Mouse (Mus musculus) heart, embryonic 12.5 days (tissue): ENCODE data around the gene Map2. TPM values are rescaled to one million over a fixed set of nuclear protein-coding genes. Genes with fewer than 3 reads are reported as not detected.

ENCODE experiments used
- ATAC-seq: fragments of 200-750 bp; cut with Nextera tagmentation; 2 replicates; pipeline ENCODE4 v1.8.0; 2017; ENCODE audit warnings: moderate TSS enrichment, moderate library complexity; ENCODE audit not compliant: insufficient number of reproducible peaks, low FRiP score
- H3K27ac ChIP-seq: fragments of 300-500 bp; sonication (generic); 2 replicates; pipeline ENCODE4 v1.5.1; 2016; ENCODE audit warnings: mild to moderate bottlenecking, moderate library complexity; ENCODE audit not compliant: poor library complexity, severe bottlenecking
- H3K27me3 ChIP-seq: fragments of 300-500 bp; sonication (generic); replicated peaks from 2 replicates; pipeline ENCODE4 v1.6.1; 2016; ENCODE audit warnings: mild to moderate bottlenecking, moderate library complexity
- H3K36me3 ChIP-seq: fragments of 300-500 bp; sonication (generic); 2 replicates; pipeline ENCODE4 v1.6.1; 2016; ENCODE audit warnings: mild to moderate bottlenecking, moderate library complexity
- H3K4me1 ChIP-seq: fragments of 300-500 bp; sonication (generic); replicated peaks from 2 replicates; pipeline ENCODE4 v1.6.1; 2016; ENCODE audit warnings: mild to moderate bottlenecking
- H3K4me2 ChIP-seq: fragments of 300-500 bp; sonication (generic); 2 replicates; pipeline ENCODE4 v1.6.1; 2016; ENCODE audit warnings: mild to moderate bottlenecking, moderate library complexity
- H3K4me3 ChIP-seq: fragments of 300-500 bp; sonication (generic); 2 replicates; pipeline ENCODE4 v1.5.1; 2016; ENCODE audit warnings: mild to moderate bottlenecking
- H3K9ac ChIP-seq: fragments of 300-500 bp; sonication (generic); 2 replicates; pipeline ENCODE4 v1.6.1; 2016; ENCODE audit warnings: mild to moderate bottlenecking, moderate library complexity
- H3K9me3 ChIP-seq: fragments of 300-500 bp; sonication (generic); replicated peaks from 2 replicates; pipeline ENCODE4 v1.6.1; 2016; ENCODE audit warnings: mild to moderate bottlenecking, moderate library complexity
- WGBS: fragments of 180-500 bp; shearing (Covaris S2); methylation state at CpG from one replicate; pipeline ENCODE4 v1.1.7; 2016; 5-methylcytosine and 5-hydroxymethylcytosine counted together
- polyA plus RNA-seq: library from polyadenylated mRNA; unstranded; fragments of >200 nt; fragmentation: Nextera tagmentation; extraction: Ambion mirVana; gene quantifications from 2 replicates; pipeline ENCODE4 v1.2.1, GENCODE M21; 2016

The Map2 gene
- polyA plus RNA-seq, 1 experiment from 2014 or later, result 3.9 TPM

DNA sequence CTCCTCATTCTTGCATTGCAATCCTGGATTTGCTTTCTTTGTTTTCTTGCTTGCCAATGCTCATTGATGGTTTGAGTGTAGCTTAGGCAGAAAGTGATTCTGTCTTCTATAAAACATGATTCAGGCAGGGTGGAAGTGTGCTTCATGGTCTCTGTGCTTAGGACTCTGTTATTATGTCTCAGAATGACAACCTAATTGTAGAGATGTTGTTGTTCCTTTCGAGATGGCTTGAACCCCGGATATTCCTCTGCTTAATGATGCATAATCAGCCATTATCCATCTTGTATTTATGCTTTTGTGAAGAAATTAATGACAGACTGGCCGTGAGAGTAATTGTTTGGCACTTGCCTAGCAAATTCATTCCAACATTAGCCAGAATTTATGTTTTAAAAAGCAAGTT, 31.8 kb downstream of the Map2 start:
- no peak overlapping the region for H3K4me2 ChIP-seq
- ATAC-seq, result no peak
- H3K27ac ChIP-seq, result no peak overlapping the region
- H3K9ac ChIP-seq, result no peak overlapping the region
- no peaks in the 10 kb centered on the region for H3K4me1 ChIP-seq
- H3K9me3 ChIP-seq, result no peaks in the 10 kb centered on the region
- H3K27me3 ChIP-seq, result no peaks in the 10 kb centered on the region
- no peaks in the 10 kb centered on the region for H3K36me3 ChIP-seq
- H3K4me3 ChIP-seq, result no peak overlapping the region
- WGBS, result 67% methylated on average over 3 of the region's 3 CpGs

- no peak overlapping the region for H3K4me3 ChIP-seq
- no peak for ATAC-seq
- no peaks in the 10 kb centered on the region for H3K36me3 ChIP-seq
- no peaks in the 10 kb centered on the region for H3K9me3 ChIP-seq
- H3K9ac ChIP-seq, result no peak overlapping the region
- H3K27ac ChIP-seq, result no peak overlapping the region
- H3K4me1 ChIP-seq, result no peaks in the 10 kb centered on the region
- H3K4me2 ChIP-seq, result no peak overlapping the region
- H3K27me3 ChIP-seq, result no peaks in the 10 kb centered on the region
- WGBS, result 72% methylated on average over 7 of the region's 7 CpGs
Observed at GRCm38 (mm10) chr1:66211074-66211791, 36.2 kb downstream of the Map2 start.

DNA sequence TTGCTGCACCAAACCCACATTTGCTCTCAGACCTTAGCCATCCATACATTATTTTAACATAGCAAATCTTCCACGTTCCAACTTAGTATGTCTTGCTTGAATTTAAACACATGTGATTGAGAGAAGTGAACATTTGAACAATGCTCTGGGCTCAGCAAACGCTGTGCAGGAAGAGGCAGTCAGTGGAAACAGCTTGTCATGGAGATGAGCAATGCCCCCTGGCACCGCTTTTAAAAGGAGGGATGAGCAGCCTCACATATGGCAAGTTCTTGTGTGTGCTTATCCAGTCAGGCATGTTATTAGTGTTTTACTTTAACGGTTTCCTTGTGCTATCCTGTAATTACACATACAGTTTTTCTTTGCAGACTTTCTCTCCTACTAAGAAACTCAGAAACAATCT, 46.4 kb downstream of the Map2 start:
- H3K27me3 ChIP-seq, result no peaks in the 10 kb centered on the region
- no peak overlapping the region for H3K4me2 ChIP-seq
- H3K4me1 ChIP-seq, result no peaks in the 10 kb centered on the region
- no peak for ATAC-seq
- H3K9ac ChIP-seq, result no peak overlapping the region
- no peaks in the 10 kb centered on the region for H3K36me3 ChIP-seq
- no peak overlapping the region for H3K4me3 ChIP-seq
- WGBS, result 73% methylated on average over 4 of the region's 4 CpGs
- no peak overlapping the region for H3K27ac ChIP-seq
- no peaks in the 10 kb centered on the region for H3K9me3 ChIP-seq

DNA sequence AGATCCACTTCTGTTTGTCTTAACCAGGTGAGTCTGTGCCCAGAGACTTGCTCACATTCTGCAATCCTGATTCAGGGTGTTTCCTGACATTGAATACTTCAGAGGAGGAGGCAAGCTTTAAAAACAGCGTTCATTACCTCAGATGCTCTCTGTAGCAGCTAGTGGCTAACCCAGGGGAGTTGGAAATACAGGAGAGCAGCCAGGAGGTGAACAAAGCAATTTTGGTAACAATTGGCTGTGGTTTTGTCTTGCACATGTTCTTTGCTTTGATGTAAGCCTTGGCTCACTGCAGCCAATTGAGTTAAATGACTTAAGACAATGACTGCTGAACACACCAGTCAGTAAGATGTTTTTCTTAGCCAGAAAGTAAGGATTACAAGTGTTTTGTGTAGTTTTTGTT, 48.3 kb downstream of the Map2 start:
- Histone ChIP-seq H3K9me3 (no peaks in the 10 kb centered on the region), H3K4me2 (no peak overlapping the region), H3K36me3 (no peaks in the 10 kb centered on the region), H3K4me1 (no peaks in the 10 kb centered on the region), H3K9ac (no peak overlapping the region), H3K27ac (no peak overlapping the region), H3K4me3 (no peak overlapping the region), H3K27me3 (no peaks in the 10 kb centered on the region)
- ATAC-seq, result no peak
- WGBS, result 67% methylated on average over 1 of the region's 1 CpGs

DNA sequence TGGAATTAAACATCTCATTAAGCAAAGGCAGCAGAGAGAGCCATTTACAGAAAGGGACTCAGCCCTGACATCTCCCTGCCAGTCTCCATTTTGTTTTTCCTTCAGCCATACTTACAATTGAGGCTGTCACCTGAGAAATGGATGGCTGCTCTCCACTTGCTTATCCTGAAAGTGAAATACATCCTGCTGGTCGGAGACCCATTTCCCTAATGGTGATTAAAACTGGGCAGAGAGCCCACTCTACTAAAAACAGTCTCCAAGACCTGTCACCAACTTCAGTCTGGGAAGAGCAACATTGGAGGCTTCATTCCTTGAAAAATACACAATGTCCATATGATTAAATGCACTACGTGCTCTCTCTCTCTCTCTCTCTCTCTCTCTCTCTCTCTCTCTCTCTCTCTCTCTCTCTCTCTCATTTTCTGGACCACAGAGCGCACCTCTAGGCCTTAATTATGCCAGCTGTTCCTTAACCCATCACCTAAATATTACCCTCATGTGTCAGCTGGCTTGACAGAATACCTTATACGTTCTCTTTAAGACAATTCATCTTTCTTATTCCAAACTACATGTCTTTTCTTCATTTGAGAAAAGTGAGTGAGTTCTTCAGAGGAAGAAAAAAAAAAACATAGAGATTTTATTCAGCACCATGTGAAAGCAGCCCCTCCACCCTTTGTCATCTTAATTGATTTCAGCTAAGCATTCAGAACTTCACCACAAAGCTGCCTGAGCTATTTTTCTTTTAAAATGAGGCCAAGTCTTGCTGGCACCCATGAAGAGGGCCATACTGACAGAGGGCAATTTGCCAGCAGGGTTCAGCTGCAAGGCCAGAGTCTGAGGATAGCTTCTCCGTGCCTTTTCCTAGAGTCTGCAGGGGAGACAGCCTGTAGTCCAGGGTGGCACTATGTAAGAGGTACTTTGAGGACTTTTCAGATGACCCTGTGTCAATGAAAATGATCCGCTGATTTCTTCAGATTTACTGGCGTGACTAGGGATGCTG, 51.6 kb downstream of the Map2 start:
- no peak overlapping the region for H3K9ac ChIP-seq
- WGBS, result 66% methylated on average over 7 of the region's 7 CpGs
- H3K4me2 ChIP-seq, result no peak overlapping the region
- no peak for ATAC-seq
- no peaks in the 10 kb centered on the region for H3K36me3 ChIP-seq
- no peak overlapping the region for H3K27ac ChIP-seq
- no peaks in the 10 kb centered on the region for H3K4me1 ChIP-seq
- no peak overlapping the region for H3K4me3 ChIP-seq
- H3K27me3 ChIP-seq, result no peaks in the 10 kb centered on the region
- H3K9me3 ChIP-seq, result no peaks in the 10 kb centered on the region

- H3K4me1 ChIP-seq, result no peaks in the 10 kb centered on the region
- no peak overlapping the region for H3K4me2 ChIP-seq
- H3K36me3 ChIP-seq, result no peaks in the 10 kb centered on the region
- H3K9me3 ChIP-seq, result no peaks in the 10 kb centered on the region
- H3K27ac ChIP-seq, result no peak overlapping the region
- no peak for ATAC-seq
- 83% methylated on average over 3 of the region's 3 CpGs for WGBS
- no peak overlapping the region for H3K9ac ChIP-seq
- no peaks in the 10 kb centered on the region for H3K27me3 ChIP-seq
- no peak overlapping the region for H3K4me3 ChIP-seq
Observed at GRCm38 (mm10) chr1:66228205-66228604, 53.1 kb downstream of the Map2 start.

GRCm38 (mm10) chr1:66230345-66230744, 55.3 kb downstream of the Map2 start:
- 82% methylated on average over 3 of the region's 3 CpGs for WGBS

GRCm38 (mm10) chr1:66231963-66232362, 56.9 kb downstream of the Map2 start:
- Histone ChIP-seq H3K9me3 (no peaks in the 10 kb centered on the region), H3K4me3 (no peak overlapping the region), H3K9ac (no peak overlapping the region), H3K27ac (no peak overlapping the region), H3K36me3 (no peaks in the 10 kb centered on the region), H3K4me1 (no peaks in the 10 kb centered on the region), H3K27me3 (no peaks in the 10 kb centered on the region), H3K4me2 (no peak overlapping the region)
- WGBS, result 77% methylated on average over 4 of the region's 4 CpGs
- ATAC-seq, result no peak

More at GRCm38 (mm10) chr1:66230345-66230744, 55.3 kb downstream of the Map2 start:
- Histone ChIP-seq H3K27me3 (no peaks in the 10 kb centered on the region), H3K4me1 (no peaks in the 10 kb centered on the region), H3K36me3 (no peaks in the 10 kb centered on the region), H3K4me3 (no peak overlapping the region), H3K9me3 (no peaks in the 10 kb centered on the region), H3K4me2 (no peak overlapping the region), H3K9ac (no peak overlapping the region), H3K27ac (no peak overlapping the region)
- ATAC-seq, result no peak

- WGBS, result 73% methylated on average over 1 of the region's 1 CpGs
- no peaks in the 10 kb centered on the region for H3K9me3 ChIP-seq
Observed at GRCm38 (mm10) chr1:66244910-66245309, 69.8 kb downstream of the Map2 start.

DNA sequence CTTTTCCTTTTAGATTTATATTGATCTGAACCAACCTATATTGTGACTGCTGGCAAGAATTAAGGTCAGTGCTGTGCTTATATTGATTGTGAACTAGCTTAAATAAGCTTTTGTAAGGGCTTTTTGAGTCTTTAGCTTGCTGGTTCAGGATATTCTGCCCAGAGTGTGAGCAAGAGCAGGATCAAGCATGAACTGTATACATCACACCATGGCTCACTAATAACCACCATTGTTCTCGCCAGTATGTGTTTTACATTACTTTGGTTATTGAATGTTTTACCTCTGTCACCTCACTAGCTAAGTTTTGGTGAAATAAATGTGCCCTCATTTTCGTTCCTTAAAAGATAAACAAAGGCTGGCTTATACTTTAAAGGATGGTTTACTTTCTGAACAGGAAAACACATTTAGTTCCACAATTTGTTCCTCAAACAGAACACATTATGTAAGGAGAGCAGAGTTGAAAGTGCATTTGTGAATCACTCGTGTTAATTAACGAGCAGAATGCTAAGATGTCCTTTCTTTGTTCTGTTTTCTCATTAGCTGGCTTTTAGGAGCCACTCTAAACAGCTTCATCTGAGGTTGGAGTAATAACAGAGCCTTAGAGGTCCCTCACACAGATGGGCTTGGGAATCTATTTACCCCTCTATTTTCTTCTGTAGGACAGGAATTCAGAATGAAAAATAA, 76.7 kb downstream of the Map2 start:
- no peak overlapping the region for H3K27ac ChIP-seq
- 62% methylated on average over 4 of the region's 4 CpGs for WGBS

More at GRCm38 (mm10) chr1:66244910-66245309, 69.8 kb downstream of the Map2 start:
- Histone ChIP-seq H3K27ac (no peak overlapping the region), H3K9ac (no peak overlapping the region), H3K4me3 (no peak overlapping the region), H3K27me3 (no peaks in the 10 kb centered on the region), H3K4me1 (no peaks in the 10 kb centered on the region), H3K36me3 (no peaks in the 10 kb centered on the region), H3K4me2 (no peak overlapping the region)
- no peak for ATAC-seq

GRCm38 (mm10) chr1:66252333-66252724, 77.3 kb downstream of the Map2 start:
- Histone ChIP-seq H3K27ac (no peak overlapping the region), H3K4me1 (no peaks in the 10 kb centered on the region)

More for the DNA sequence above, 76.7 kb downstream of the Map2 start:
- Histone ChIP-seq H3K4me3 (no peak overlapping the region), H3K9ac (no peak overlapping the region), H3K27me3 (no peaks in the 10 kb centered on the region), H3K4me1 (no peaks in the 10 kb centered on the region), H3K4me2 (no peak overlapping the region), H3K9me3 (no peaks in the 10 kb centered on the region), H3K36me3 (no peaks in the 10 kb centered on the region)
- no peak for ATAC-seq

More at GRCm38 (mm10) chr1:66252333-66252724, 77.3 kb downstream of the Map2 start:
- Histone ChIP-seq H3K4me3 (no peak overlapping the region), H3K9me3 (0 out of 2 replicates have a peak, but pooled peaks cover 2% of the 10 kb centered on the region), H3K27me3 (no peaks in the 10 kb centered on the region), H3K4me2 (no peak overlapping the region), H3K36me3 (no peaks in the 10 kb centered on the region), H3K9ac (no peak overlapping the region)
- ATAC-seq, result no peak
- 86% methylated on average over 8 of the region's 8 CpGs for WGBS
